Mouse (Mus musculus) thymus, postnatal 10 days (tissue): ENCODE measurements around the gene Lsamp.

Experiments used
- DNase-seq, 2 experiments: peaks; one replicate each; pipeline ENCODE4 v3.0.0; 2021; ENCODE audit warnings: low spot score in 2 of 2

Gene Lsamp

GRCm38 (mm10) chr16:41777586-41777985 lies 1793.4 kb downstream of the Lsamp start:
- DNase-seq, result no peak

DNA sequence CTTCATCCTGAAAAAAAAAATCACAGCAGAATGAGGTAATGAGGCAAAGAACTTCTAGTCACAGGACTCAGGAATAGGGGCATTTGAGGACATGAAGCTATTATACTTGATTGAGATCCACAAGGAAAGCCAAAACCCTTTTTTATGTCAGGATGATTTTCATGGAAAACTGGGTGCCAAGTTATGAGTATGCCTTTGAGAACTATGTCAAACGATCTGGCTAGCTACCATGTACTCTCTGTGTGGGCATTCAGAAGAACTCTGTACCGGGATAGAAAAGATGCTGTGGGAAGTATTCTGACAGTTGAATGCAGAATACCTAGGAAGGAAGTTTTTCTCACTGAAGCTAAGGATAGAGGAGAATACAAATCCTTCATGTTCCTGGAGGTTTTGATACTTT lies 1801.4 kb downstream of the Lsamp start:
- no peak for DNase-seq

- no peak for DNase-seq
Observed at GRCm38 (mm10) chr16:41786704-41787103, 1802.5 kb downstream of the Lsamp start.

GRCm38 (mm10) chr16:41787146-41787545 lies 1803.0 kb downstream of the Lsamp start:
- DNase-seq, result no peak

GRCm38 (mm10) chr16:41790016-41790415 lies 1805.9 kb downstream of the Lsamp start:
- no peak for DNase-seq

- no peak for DNase-seq
Observed at GRCm38 (mm10) chr16:41820369-41820768, 1836.2 kb downstream of the Lsamp start.

DNA sequence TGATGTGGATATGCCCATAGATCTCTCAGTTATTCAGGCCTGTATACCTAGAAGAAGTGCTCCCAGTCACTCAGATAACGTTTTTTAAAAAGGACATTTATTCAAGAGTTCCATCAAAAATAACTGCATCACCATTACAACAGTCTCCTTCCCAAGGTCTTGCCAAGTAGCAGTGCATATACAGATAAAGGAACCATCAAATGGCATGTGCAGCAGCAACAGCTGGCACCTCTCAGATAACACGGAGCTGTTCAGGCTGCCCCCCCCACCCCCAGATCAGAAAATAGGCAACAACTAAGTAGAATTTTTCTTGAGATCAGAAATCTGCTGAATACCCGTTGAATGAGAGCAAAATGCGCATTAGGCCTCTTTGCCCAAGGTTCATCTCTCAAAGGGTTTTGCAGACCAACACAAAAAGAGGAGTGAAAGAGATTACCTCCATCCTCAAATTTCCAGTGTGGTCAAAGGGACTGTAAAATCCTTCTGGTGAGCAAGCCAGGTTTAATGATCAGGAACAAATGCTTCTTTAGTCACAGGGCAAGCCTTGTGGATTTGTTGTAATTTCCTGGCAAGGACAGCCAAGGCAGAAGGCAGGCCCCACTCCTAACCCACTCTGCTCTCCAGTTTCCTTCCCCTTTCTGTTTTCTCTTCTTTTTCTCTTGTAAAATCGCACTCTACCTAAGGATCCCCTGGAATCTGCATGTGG lies 1842.9 kb downstream of the Lsamp start:
- no peak for DNase-seq

- DNase-seq, result no peak
Observed at GRCm38 (mm10) chr16:41827605-41827948, 1843.4 kb downstream of the Lsamp start.

- no peak for DNase-seq
Observed at GRCm38 (mm10) chr16:41834637-41835036, 1850.5 kb downstream of the Lsamp start.

DNA sequence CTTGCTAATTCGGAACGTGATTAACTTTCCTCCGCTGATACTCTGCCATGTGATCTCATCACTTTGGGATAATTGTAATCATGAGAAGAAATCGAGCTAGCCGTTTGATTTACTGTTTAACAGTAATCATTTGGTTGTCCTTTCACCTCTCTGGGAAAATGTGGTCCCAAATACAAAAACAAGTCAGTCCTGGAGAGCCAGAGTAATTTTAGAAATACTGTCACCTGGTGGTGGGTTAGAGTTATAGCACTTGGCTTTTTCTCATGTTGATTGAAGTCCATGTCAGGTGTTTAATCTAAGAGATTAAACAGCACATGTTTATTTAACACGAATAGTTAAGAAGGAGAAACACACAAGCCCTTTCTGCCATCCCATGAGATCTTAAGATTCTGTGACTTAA lies 1851.6 kb downstream of the Lsamp start:
- no peak for DNase-seq

- DNase-seq, result no peak
Observed at GRCm38 (mm10) chr16:41839751-41840404, 1855.7 kb downstream of the Lsamp start.

DNA sequence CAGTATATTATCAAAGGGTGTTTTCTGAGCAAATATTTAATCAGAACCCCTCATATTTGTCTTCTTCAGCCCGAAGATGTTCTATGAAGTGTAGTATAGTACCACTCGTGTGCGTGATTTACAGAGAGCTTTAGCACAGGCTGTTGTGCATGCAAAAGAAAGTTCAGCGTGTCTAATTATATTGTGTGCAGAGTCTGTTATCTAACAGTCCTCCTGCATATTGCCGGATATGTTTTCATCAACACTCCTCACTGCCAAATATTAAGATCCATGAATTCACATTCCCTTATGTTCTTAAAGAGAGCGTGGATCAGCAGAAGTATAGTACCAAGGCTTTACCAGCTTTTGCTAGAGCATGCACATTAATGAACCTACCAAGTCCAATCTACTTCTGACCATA lies 1862.7 kb downstream of the Lsamp start:
- no peak for DNase-seq

- no peak for DNase-seq
Observed at GRCm38 (mm10) chr16:41871917-41872593, 1887.9 kb downstream of the Lsamp start.

DNA sequence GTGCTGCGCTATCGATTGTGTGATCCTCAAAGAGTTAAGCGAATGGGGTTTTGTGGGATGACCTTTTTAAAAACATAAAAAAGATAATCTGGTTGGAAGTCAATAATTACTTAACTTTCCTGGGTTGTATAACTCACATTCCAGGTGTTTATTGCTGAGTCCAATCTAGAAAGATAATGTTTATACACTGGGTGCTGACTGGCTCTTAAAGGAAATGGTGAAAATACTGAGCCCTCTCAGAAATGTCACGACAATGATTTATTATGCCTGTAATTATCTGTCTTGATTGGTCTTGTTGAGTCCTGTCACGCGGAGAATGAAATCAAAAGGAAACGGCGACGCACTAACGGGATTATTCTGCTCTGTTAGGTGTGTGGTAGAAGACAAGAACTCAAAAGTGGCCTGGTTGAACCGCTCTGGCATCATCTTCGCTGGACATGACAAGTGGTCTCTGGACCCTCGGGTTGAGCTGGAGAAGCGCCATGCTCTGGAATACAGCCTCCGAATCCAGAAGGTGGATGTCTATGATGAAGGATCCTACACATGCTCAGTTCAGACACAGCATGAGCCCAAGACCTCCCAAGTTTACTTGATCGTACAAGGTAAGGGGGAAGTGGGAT lies 1904.5 kb downstream of the Lsamp start:
- DNase-seq, result no peak

DNA sequence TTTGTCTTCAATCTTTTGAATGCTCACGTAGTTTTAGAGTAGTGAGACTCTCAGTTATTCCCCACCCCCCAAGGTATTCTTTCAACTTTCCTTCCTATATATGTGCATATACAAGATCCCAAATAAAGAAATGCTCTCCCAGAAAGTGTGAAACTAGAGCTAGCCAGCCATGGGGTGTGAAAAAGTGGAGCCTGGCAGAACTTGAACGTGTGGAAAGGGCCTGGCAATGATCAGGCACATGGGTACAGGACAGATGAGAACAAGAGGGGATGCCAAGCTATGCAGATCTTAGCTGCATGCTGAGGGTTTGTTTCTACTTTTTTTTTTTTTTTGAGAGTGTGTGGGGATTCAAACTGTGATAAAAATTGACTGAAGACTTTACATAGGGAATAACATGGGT lies 1916.6 kb downstream of the Lsamp start:
- DNase-seq, result no peak

- DNase-seq, result no peak
Observed at GRCm38 (mm10) chr16:41903654-41904053, 1919.5 kb downstream of the Lsamp start.

- no peak for DNase-seq
Observed at GRCm38 (mm10) chr16:41912584-41913193, 1928.5 kb downstream of the Lsamp start.

DNA sequence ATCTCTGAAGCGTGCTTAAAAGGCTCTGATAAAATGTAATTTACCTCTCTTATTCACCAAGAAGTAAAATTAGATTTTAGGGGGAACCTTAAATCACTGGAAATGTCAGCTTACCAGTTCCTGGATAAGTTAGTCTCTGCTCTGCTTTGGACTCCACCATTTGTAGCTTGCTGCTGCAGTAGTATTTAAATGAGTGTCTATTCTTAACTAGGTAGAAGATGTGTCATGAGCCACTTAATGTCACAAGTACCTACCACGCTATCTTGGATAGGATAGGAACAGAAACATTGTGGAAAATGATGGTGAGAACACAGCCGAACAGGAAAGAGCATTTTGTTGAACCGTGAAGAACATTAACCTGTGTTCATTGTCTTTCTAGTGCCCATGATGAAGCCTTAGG lies 1929.2 kb downstream of the Lsamp start:
- DNase-seq, result no peak

DNA sequence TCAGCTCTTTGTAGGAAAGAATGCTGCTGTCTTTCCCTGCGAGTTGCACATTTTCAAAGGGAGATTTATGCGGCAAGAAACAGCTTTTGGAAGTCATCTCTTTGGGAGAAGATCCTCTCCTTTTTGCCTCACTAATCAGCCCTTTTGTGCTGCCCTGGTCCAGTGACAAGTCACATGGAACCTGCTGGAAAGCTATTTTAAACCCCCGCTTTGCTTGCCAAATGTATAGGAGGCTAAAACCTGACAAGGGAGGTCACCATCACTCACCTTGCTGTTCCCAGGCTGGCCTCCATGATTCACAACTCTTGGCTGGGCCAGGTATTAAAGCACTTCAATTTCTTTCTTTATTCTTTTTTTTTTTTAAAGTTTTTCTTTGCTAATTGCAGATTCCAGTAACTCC lies 1932.2 kb downstream of the Lsamp start:
- no peak for DNase-seq

DNA sequence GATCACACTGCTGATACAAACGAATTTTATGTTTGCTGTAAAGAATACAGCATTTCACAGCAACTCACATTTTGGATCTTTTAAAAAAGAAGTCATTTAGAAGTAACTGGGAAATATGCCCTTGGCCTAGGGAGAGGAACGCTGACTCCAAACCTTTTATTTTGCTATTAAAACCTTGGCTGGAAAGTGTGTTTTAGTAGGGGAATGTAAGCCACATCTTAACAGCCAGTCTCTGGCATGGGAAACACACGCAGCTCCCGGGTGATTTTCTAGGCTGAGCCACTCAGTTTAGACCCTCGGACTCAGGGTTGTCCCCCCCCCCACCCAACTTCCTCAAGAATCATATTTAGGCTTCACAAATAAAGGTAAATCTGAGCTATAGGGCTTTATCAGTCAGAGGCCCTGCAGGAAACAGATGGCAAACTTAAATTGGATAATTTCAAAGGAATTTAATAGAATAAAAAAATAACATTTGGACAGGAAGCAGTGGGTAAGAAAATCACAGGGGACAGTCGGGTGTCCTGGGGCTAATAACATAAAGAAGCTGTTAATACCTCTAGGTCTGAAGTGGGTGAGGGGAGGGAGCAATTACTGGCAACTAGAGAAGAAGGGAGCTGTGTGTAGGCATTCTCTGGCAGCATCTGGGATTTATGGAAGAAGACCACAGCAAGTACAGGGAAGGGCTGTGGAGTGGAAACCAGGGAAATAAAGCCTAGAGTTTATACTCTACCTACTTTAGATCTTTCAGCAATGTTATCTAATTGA lies 1933.1 kb downstream of the Lsamp start:
- no peak for DNase-seq

DNA sequence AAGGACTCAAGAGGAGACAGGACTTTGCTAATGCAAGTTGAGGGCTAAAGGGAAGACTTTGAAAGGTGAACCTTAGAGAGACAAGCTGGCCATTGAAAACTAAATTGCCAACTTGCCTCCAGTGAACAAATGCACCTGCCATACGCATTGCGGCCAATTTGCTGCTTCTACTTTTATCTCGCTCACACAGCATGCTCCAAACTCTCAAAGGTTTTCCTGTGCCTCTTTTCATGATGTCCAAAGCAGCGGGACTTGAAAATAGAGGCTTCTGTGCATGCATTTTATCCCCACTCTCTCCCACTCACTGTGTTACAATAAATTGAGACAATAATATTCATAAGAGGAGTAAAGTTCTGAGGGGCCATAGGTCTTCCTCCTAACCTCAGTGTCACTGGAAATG lies 1945.4 kb downstream of the Lsamp start:
- DNase-seq, result no peak

DNA sequence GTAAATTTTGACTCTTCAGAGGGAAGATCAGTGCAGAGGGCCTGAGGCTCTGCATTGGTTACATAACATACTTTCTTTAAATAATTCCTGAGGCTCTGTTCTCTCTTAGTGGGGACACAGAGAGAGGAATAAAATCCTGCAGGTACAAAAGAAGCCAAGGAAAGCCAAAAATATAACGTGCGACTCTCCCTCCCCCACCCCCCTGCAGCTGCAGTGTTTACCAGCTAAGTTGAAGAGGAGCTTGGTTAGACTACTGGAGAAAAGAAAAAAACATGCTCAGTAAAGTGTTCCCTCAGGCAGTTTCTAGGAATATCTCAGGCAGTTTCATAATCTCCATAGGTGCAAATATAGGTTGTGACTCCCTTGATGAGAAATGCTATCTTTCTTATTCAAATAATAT lies 1951.5 kb downstream of the Lsamp start:
- DNase-seq, result no peak
